Mouse (Mus musculus) adipose tissue, adult 10 weeks (tissue): ENCODE measurements around the gene Ifna13. TPM values are rescaled to one million over a fixed set of nuclear protein-coding genes. Genes with fewer than 3 reads are reported as not detected.

Experiments used
- polyA plus RNA-seq: library from polyadenylated mRNA; stranded (reverse); fragments of 350-450 nt; fragmentation: Illumina TruSeq; extraction: RNeasy Lipid Tissue Mini Kit (QIAGEN cat#74804); gene quantifications from one replicate; pipeline ENCODE4 v1.2.3, GENCODE M21; 2014; ENCODE audit warnings: low read depth, low replicate concordance

Gene Ifna13
- polyA plus RNA-seq, result not detected

DNA sequence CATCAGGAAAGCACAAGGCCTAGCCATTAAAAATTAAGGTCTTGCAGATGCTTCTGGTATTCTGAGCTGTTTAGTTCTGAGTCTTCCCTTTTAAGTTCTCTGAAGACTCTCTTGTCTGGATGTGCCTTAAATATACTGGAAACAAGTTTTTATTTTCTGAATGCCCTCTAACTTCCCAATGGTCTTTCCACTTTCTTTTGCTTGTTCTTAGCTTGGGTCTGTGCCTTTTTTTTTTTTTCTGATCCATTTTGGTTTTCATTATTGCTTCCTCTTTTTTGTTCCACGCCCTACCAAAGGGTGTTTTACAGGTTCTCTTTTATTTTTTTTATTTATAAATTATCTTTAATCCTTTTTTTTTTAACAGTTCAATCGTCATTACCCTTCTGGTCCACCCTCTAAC lies at the start of gene Ifna13:
TSS of gene Ifna13 (minus strand) at position 101 of the 400 bp plus-strand sequence.

DNA sequence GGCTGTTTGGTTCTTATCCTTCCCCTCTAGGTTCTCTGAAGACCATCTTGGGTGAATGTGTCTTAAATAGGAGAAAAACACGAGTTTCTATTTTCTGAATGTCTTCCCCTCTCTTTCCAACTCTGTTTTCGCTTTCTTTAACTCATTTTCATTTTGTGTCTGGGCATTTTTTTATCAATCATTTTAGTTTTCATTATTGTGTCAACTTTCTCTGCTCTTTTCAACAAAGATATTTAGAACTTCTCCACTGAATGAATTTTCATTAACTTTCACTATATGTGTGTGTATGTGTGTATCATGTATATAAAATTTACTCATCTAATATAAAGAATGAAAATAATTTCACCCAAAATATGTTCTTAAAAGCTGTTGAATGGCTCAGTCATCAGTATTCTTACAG lies 47.0 kb upstream of the Ifna13 start, which contains the start of gene Ifnab:
TSS of gene Ifnab (minus strand) at position 101 of the 400 bp plus-strand sequence.

DNA sequence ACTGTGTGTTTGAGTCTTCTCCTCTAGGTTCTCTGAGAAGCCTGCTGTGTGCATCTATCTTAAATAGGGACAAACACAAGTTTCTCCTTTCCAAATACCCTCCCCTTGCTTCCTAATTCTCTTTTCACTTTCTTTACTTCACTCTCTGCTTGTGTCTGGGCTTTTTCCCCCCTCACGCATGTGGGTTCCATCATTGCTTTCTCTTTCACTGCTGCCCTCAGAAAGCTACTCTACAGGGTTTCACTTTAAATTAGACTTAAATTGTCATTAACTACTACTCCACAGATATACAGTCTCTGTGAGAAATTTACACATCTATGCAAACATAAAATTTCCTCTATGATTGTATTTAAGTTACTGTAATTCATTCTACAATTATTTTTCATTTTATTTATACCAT lies 39.6 kb upstream of the Ifna13 start, which contains the start of gene Ifna2:
TSS of gene Ifna2 (minus strand) at position 101 of the 400 bp plus-strand sequence.

DNA sequence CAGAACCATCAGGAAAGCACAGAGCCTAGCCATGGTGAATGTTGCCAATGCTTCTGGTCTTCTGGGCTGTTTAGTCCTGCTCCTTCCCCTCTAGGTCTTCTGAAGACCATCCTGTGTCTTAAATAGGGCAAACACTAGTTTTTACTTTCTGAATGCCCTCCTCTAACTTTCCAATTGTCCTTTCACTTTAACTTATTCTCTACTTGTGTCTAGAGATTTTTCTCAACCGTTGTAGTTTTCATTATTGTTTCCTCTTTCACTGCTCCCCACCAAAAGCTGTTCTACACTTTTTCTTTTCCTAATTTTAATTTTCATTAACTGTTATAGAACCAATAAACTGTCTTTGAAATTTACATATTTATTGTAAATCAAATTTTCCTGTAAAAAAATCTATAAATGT lies 32.6 kb upstream of the Ifna13 start, which contains the start of gene Ifna16:
TSS of gene Ifna16 (minus strand) at position 101 of the 400 bp plus-strand sequence.

DNA sequence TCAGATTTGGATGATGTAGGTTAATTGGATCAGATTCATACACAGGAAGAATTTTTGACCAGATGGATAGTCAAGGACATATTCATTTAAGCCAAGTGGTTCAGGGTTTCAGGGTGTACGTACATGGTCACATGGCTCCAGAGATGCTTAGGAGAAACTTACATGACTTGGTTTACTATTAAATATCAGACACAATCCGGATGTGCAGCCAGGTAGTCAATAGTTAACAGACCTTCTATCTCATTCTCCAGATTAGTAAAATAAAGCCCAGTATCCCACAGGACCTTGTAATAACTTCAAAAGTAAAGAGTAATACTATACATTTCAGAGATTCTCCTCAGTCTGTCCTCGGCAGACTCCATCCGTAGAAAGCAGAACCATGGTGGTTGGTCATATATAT lies 9.9 kb downstream of the Ifna13 start, which contains the start of gene C87499:
TSS of gene C87499 (minus strand) at position 101 of the 400 bp plus-strand sequence.

DNA sequence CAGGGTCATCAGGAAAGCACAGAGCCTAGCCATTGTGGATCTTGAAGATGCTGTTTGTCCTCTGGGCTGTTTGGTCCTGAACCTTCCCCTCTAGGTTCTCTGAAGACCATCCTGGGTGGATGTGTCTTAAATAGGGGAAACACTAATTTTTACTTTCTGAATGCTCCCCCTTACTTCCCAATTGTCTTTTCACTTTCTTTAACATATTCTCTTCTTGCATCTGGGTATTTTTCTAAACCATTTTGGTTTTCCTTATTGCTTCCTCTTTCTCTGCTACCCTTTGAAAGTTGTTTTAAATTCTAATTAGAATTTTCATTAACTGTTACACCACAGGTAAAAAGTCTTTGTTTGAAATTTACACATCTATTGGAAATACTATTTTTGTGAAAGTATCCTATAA lies 41.0 kb downstream of the Ifna13 start, which contains the start of gene Ifna12:
TSS of gene Ifna12 (minus strand) at position 101 of the 400 bp plus-strand sequence.

Other genes with a start within 250 kb of the Ifna13 start
- gene Hacd4, start 205.5 kb downstream of the Ifna13 start, polyA plus RNA-seq, result 11.9 TPM
- gene Ifnb1, start 121.7 kb downstream of the Ifna13 start, polyA plus RNA-seq, result not detected
- gene Ifna15, start 86.2 kb downstream of the Ifna13 start, polyA plus RNA-seq, result not detected
- not detected for gene Ifna14, start 72.7 kb downstream of the Ifna13 start, polyA plus RNA-seq
- gene Ifna9, start 52.1 kb downstream of the Ifna13 start, polyA plus RNA-seq, result not detected
- not detected for gene Ifna12, start 41.1 kb downstream of the Ifna13 start, polyA plus RNA-seq
- gene C87499, start 10.0 kb downstream of the Ifna13 start, polyA plus RNA-seq, result not detected
- not detected for gene Ifna16, start 32.5 kb upstream of the Ifna13 start, polyA plus RNA-seq
- gene Ifna2, start 39.5 kb upstream of the Ifna13 start, polyA plus RNA-seq, result not detected
- not detected for gene Ifnab, start 46.9 kb upstream of the Ifna13 start, polyA plus RNA-seq
- gene Gm26566, start 77.3 kb upstream of the Ifna13 start, polyA plus RNA-seq, result 0.62 TPM
- 33.9 TPM for gene Klhl9, start 78.0 kb upstream of the Ifna13 start, polyA plus RNA-seq
- not detected for gene Gm13271, start 110.4 kb upstream of the Ifna13 start, polyA plus RNA-seq
- not detected for gene Gm13283, start 115.7 kb upstream of the Ifna13 start, polyA plus RNA-seq
- gene Gm13290, start 129.4 kb upstream of the Ifna13 start, polyA plus RNA-seq, result not detected
- not detected for gene Gm13289, start 132.5 kb upstream of the Ifna13 start, polyA plus RNA-seq
- gene Gm13272, start 135.4 kb upstream of the Ifna13 start, polyA plus RNA-seq, result not detected
- not detected for gene Ifnz, start 137.7 kb upstream of the Ifna13 start, polyA plus RNA-seq
- gene Gm13276, start 141.2 kb upstream of the Ifna13 start, polyA plus RNA-seq, result not detected
- gene Gm13277, start 144.2 kb upstream of the Ifna13 start, polyA plus RNA-seq, result not detected
- gene Gm13278, start 147.1 kb upstream of the Ifna13 start, polyA plus RNA-seq, result not detected
- not detected for gene Gm13275, start 150.0 kb upstream of the Ifna13 start, polyA plus RNA-seq
- not detected for gene Gm13279, start 152.9 kb upstream of the Ifna13 start, polyA plus RNA-seq
- not detected for gene Gm13285, start 155.2 kb upstream of the Ifna13 start, polyA plus RNA-seq
- not detected for gene Gm13287, start 158.8 kb upstream of the Ifna13 start, polyA plus RNA-seq
- gene Gm13288, start 161.1 kb upstream of the Ifna13 start, polyA plus RNA-seq, result not detected
- gene Ifna7, start 171.8 kb upstream of the Ifna13 start, polyA plus RNA-seq, result not detected
- not detected for gene Ifna11, start 175.5 kb upstream of the Ifna13 start, polyA plus RNA-seq
- gene Ifna6, start 183.0 kb upstream of the Ifna13 start, polyA plus RNA-seq, result not detected
- not detected for gene Ifna5, start 191.1 kb upstream of the Ifna13 start, polyA plus RNA-seq
- not detected for gene Ifna4, start 197.4 kb upstream of the Ifna13 start, polyA plus RNA-seq
- not detected for gene Ifna1, start 205.6 kb upstream of the Ifna13 start, polyA plus RNA-seq
- not detected for gene Ifne, start 235.7 kb upstream of the Ifna13 start, polyA plus RNA-seq